Mouse (Mus musculus): ENCODE data around the gene Mgea5. TPM values are rescaled to one million over a fixed set of nuclear protein-coding genes. Genes with fewer than 3 reads are reported as not detected.

The Mgea5 gene
- polyA plus RNA-seq, 1 experiment: 147 TPM

DNA sequence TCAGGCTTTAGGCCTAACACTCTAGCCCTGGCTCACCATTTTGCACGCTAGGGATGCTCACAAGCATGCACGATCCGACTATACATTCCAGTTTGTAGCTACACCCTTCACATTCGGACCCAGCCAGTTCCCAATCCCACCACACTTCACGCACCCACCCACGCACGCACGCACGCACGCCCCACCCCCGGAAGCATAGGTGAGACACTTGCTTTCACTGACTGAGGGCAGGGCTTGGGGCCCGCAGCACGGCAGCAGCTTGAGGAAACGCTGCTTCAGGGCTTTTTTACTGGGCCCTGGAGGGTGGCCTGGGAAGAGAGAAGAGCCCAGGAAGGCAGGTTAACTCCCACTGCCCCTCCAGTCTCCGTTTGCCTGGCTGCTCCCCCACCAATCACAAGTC is 13.2 kb upstream of the Mgea5 start:
- no peak for DNase-seq (ENCODE audit: extremely low spot score in 1 of 2, low spot score in 1 of 2)

DNA sequence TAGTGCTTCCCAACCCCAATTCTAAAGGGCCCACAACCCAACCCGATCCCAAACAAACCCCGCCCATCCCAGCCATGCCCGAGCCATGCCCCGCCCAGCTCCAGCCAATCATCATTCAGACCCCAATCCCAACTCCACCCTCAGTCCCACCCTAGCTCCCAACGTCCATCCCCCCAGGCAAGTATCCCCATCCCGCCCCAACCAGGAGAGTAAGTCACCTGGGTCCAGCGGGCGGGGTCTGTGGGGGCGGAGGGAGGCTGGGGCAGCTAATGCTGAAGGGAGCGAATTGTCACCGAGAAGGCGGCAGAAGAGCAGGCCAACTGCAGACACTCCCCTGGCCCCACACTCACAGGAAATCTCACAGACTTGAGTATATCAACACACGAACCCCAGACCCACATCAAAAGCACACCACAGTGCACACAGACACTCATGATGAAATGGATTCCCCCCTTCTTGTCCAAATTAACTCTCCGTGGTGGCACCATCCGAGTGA is 12.5 kb upstream of the Mgea5 start:
- DNase-seq (ENCODE audit: extremely low spot score in 1 of 2, low spot score in 1 of 2): no peak

DNA sequence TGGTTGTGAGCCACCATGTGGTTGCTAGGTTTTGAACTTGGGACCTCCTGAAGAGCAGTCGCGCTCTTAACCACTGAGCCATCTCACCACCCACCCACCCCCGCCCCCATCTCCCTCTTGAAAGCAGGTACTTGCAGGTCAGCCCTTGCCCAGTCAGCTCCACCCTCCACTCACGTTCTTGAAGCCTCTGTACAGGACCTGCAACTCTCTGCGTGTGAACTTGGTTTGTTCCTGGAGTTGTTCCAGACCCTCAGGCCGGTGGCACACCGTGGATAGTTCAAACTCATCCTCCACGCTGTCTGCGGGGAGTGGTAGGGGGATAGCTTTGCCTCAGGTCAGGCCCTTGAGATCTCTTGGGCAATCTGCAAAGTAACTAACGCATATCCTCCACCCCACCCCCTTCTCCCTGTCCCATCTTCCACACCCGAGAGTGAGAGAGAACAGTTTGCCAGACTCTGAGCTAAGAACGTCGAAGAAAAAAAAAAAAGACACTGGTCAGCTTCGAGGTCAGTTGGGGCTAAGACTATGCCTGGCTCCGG is 11.8 kb upstream of the Mgea5 start:
- DNase-seq (ENCODE audit: extremely low spot score in 1 of 2, low spot score in 1 of 2): no peak

DNA sequence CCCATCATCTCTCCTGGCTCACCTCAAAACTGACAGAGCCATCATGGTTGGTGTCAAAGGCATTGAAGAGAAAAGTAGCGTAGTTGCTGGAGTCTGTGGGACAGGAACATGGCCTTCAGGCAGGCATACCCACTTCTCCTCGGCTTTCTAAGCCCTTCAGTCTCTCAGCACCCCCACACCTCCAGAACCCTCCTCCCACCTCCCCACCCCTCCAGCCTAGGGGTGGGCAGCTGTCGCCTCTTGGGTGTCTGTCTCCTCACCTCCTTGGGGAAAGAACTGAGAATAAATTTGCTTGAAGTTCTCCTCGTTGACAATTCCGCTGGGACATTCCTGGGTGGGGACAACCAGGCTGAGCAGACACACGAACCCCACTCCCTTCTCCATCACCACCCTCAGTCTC is 11.1 kb upstream of the Mgea5 start:
- DNase-seq (ENCODE audit: extremely low spot score in 1 of 2, low spot score in 1 of 2): no peak

DNA sequence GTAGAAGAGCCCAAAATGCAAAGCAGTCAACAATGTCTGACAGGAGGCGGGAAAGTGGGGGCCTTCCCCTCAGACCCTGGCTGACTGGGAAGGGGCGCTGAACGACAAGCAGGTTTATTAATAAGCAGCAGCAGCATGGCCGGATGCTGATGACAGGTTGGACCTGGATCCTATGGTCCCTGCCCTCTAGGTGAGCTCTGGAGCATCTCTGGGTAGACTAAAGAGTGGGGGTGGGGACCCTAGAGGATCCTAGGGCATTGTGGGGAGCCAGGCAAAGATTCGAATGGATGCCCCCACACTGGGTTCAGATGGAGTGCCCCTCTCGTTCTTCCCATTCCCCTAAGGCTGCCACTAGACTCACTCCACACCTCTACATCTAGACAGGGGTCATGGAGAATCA is 8.8 kb upstream of the Mgea5 start:
- DNase-seq (ENCODE audit: extremely low spot score in 1 of 2, low spot score in 1 of 2): no peak

DNA sequence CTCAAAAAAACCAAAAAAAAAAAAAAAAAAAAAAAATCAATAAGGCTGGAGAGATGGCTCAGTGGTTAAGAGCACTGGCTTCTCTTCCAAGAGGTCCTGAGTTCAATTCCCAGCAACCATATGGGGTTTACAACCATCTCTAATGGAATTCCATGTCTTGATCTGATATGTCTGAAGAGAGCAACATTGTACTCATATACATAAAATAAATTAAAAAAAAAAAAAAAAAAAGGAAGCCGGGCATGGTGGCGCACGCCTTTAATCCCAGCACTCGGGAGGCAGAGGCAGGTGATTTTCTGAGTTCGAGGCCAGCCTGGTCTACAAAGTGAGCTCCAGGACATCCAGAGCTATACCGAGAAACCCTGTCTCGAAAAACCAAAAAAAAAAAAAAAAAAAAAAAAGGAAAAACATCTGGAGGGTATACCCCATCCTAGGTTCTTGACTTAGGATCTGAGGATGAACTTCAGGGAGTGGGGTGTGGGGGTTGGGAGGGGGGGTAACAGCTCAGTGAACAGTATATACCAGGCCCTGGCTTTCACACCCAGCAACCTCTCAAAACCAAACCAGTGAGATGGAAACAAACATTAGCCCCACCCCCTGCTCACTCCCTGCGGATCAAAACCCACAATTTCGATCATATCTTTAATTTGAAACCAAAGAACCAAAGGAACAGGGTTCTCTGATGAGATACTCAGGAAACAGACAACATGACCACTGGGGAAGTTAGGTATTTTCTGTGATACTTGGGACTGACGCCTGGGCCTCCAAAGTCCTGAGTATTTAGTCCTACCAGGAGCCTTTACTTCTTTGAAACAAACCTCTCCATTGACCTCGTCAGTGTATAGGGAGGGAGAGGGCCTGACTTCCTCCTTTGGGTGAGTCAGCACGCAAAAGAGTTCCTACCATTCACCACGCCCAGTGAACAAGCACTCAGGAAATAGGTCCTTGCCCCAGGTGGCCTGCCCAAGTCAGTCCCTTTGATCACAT is 6.5 kb upstream of the Mgea5 start:
- no peak for DNase-seq (ENCODE audit: extremely low spot score in 1 of 2, low spot score in 1 of 2)

DNA sequence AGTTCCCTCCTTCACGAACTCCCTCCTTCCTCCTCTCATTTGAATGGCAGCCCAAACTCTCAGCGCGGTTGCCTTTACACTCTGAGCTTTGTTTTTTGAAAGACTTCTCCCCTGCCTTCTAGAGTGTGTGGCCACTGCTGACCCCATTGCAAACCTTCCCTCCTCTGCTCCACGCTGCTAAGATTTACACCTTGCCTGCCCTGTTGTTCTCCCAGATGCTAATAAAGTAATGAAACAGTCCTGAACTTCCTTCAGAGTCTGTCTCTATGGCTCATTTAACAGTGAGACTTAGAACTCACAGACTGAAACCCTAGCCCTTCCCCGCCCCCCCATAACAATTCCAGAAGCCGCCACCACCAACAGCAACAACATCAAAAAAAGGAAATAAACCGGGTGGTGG is 5.7 kb upstream of the Mgea5 start:
- DNase-seq (ENCODE audit: extremely low spot score in 1 of 2, low spot score in 1 of 2): no peak

DNA sequence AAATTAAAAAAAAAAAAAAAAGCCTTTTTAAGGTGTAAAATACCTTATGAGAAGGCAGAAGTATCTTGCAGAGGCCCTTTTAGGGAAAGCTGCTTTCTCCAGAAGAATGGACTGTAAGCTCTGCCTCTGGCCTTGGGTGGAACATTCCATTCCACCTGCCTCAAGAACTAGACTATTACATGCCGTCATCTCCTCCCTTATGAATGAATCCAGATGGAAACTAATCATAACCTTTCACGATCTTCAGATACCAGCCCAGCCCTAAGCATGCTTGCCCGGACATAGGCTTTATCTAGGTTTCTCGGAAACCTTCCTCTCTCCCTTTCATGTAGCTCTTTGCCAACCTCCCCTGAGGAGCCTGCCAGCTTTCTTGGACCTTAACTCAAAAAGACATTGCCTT is 4.7 kb upstream of the Mgea5 start:
- DNase-seq (ENCODE audit: extremely low spot score in 1 of 2, low spot score in 1 of 2): no peak

DNA sequence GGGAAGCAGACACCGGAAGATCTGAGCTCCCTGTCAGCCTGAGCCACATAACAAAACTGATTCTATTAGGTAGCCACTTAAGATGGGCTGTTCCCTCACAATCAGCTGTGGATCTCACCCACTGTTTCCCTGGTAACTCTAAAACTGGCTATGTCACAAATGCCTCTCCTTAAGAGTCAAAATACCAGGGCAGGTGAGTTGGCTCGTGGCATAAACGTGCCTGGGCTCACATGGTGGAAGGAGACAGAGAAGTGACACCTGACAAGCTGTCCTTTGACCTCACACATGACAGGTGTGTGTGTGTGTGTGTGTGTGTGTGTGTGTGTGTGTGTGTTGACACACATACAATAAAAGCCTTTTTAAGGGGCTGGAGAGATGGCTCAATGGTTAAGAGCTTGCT is 3.8 kb upstream of the Mgea5 start:
- no peak for DNase-seq (ENCODE audit: extremely low spot score in 1 of 2, low spot score in 1 of 2)

DNA sequence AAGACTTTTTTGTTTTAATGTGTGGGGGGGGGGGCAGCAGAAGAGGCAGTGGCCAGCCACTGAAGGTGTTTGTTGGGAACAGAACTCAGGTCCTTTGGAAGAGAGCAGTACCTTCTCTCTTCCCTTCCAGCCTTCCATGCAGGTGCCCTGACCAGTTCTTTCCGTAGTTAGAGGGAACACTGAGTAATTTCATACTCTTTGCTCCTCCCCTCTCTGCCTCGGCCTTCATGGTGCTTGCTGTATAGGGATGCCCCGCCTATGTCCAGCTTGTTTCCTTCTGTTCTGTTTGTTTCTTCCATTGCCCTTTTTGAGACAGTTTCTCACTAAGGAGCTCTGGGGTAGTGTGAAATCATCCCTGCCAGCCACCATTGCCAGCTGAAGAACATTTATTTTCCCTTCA is 1.8 kb upstream of the Mgea5 start:
- DNase-seq (ENCODE audit: extremely low spot score in 1 of 2, low spot score in 1 of 2): no peak

DNA sequence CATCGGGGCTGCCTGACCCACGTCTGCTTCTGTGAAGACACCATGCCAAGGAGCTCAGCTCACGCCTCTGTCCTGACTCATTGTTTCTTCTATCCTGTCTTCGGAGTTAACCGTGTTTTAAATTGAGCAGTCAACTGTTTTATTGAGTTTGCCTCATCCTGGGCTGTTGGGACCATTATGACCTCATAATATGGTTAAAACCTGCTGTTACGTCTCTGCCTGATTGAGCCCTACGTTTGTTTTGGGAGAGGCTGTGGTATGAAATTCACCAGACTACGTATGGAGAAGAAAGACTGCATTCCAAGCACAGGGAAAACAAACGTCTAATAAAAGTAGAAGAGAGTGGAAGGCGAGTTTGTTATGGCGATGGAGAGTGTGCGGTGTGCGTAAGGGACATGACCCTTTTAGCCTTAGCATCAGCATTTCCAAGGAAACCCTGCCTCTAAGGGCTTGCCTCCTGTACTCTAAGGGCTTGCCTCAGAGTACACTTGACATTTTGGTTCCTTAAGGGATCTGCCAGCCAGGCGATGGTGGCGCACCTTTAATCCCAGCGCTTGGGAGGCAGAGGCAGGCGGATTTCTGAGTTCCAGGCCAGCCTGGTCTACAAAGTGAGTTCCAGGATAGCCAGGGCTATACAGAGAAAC is 418 bp upstream of the Mgea5 start:
- no peak for DNase-seq (ENCODE audit: extremely low spot score in 1 of 2, low spot score in 1 of 2)

DNA sequence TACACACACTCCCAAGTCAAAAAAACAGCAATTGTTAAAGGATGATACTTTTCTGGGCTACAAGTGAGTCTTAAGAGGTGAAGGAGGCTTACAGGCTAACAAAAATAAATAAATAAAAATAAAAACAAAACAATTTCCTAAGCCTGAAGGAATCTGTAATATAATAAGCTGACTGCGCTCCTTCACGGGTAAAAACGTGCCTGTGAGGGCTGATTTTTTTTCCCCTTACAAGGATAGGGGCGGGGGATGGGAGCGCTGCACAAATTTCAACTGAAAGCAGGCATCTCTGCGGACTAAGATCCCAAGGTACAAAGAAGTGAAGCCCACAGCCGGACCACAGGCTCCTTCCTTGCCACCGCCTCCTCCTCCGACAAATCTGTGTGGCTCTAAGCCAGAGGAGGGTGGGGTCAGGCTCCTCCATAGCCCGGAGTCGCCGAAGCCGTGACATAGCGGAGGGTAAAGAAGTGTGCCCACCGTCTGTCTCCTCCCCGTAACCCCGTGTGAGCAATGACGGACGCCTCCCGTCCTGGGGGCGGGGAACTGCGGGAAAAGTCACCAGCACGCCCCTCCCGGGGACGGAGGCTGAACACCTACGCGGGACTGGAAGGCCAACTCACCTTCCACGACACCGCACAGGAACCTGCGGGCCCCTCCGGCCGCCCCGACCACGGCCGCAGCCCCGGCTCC is 1.2 kb downstream of the Mgea5 start:
- DNase-seq (ENCODE audit: extremely low spot score in 1 of 2, low spot score in 1 of 2): peak in 1 of 2 experiments; percentile 52

DNA sequence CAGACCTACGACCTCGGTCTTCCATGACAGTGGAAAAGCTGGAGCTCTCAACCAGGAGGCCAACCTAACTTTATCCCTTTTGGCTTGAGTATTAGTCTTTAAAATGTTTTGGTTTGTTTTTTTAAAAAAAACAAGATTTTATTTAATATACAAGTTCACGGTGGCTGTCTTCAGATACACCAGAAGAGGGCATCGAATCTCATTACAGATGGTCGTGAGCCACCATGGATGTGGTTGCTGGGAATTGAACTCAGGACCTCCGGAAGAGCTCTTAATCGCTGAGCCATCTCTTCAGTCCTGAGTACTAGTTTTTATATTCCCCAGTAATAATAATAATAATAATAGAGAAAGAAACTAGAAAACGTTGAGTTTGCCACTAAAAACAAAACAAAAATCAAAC is 2.0 kb downstream of the Mgea5 start:
- no peak for DNase-seq (ENCODE audit: extremely low spot score in 1 of 2, low spot score in 1 of 2)

DNA sequence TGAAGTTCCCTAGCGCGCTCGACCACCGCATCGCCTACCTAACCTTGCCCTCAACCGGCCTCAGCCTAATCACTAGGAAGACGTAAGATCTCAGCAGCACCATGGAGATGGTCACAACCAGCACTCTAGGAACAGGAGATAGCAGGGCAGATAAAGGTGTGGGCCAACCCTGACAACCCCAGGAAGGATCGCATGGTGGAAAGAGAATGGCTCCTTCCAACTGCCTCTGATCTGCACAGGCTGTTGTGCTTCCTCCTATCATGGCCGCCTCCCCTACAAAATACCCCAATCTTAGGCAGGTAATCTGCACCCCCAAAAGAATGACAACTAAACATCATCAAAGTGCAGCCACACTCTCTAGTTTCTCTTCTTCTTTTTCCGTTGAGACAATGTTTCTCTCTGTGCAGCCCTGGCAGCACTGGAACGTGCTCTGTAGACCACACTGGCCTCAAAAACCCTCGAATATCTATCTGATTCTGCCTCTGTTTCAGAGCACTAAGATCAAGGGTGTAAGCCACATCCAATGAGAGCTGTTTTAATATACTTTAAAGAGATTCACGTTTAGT is 3.2 kb downstream of the Mgea5 start:
- DNase-seq (ENCODE audit: extremely low spot score in 1 of 2, low spot score in 1 of 2): no peak

DNA sequence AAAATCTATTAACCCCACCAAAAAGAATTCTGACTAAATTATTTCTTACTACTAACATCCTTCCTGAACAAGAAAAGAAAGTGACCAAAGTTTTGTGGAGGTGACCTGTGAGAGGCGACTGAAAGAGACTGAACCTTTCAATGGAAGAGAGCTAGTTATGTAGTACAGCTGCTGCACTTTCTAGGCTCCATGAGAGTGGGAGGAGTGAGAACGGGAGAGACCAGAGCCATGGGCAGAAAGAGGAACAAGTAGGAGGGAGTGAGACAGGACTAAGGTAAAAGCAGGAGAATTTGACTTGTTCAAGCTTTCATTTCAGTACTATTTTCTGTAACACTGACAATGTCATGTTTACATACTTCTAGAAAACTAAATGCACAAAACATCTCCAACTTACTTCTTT is 8.2 kb downstream of the Mgea5 start:
- peak; percentile 33 to 68 for DNase-seq (ENCODE audit: extremely low spot score in 1 of 2, low spot score in 1 of 2)

DNA sequence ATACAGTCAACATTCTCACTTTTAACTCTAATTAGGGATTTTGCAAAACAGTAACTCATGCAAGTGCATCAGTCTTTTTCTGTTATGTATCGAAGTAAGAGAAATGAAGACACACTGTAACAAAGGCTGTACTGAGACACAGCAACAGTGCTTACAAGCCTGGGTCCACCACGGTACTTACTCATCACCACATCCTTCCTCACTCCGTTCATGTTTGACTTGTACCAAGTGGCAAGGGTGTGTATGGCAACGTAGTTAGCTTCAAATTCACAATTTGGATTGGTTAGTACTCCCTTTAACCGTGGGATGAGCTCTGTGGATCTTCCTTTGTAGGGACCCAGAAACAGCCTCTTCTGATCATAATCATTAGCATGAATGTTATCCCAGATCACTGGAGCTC is 12.1 kb downstream of the Mgea5 start:
- no peak for DNase-seq (ENCODE audit: extremely low spot score in 1 of 2, low spot score in 1 of 2)

DNA sequence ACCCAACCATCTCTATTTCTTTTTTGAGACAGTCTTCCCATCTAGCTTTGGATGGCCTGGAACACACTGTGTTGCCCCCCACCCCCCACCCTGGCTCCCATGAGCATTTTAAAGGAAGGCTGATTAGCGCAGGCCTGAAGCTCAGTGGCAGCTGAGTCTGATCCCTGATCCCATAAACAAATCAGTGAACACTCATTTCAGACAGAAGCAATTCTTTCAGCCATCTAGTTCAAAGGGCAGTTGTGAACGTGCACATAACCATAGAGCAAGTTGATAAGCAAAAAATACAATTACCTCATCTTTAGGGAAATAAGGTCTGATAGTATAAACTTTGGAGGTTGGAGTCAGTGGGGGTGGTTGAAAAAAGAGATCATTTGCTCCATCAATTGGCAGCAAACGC is 22.8 kb downstream of the Mgea5 start:
- no peak for DNase-seq (ENCODE audit: extremely low spot score in 1 of 2, low spot score in 1 of 2)

DNA sequence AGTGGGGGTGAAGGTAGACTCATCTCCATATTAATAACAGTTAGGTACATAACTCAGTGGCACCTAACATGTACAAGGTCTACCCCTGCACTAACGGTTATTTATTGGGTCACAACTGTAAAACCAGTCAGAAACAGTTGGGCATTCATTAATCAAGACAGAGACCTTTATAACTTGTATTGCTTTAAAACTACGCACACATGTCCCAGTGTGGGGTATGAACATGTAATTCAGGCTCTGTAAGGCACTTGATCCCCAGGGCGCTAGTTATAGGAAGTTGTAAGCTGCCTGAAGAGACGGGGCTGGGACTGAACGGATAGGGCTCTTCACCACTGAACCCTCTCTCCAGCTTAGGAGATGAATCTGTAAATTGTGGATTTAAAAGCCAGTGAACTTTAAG is 25.0 kb downstream of the Mgea5 start:
- DNase-seq (ENCODE audit: extremely low spot score in 1 of 2, low spot score in 1 of 2): no peak

DNA sequence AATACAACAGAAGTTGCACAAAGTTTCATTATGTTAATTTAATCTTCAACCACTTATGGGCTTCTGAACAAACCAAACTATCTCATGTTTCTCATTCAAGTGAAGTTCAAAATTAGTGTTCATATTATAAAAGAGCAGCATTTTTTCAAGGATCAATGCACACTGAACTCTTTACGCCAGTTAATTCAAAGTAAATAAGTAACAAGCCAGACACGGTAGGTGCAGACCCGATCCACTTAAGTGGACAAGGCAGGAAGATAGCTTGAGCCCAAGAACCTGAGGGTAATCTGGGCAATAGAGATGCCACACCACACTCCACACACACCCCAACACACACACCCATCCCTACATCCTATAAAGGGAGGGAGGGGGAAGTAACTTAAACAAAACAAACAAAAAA is 30.1 kb downstream of the Mgea5 start:
- no peak for DNase-seq (ENCODE audit: extremely low spot score in 1 of 2, low spot score in 1 of 2)

DNA sequence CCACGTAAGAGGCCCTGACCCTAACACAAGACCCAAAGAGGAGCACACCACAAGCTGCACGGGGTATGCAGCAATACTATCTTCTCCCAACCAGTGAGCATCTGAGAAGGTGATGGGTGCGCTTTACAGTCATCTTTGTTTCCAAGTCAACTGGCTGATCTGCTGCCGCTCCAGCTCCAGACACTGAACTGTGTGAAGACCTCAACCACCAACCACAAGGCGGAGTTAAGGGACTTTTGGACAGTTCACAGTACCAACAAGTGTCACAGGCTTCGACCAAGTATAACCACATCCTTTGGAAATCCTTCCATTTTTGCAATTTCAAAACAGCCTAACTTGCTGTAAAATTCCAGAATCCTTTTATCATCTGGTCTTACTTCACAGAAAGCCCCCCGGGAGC is 31.8 kb downstream of the Mgea5 start:
- DNase-seq (ENCODE audit: extremely low spot score in 1 of 2, low spot score in 1 of 2): no peak

Data from frontal cortex, adult 2 months (tissue).